Mouse (Mus musculus): ENCODE measurements around the gene Zfp385a. TPM values are rescaled to one million over a fixed set of nuclear protein-coding genes. Genes with fewer than 3 reads are reported as not detected.
A peak's percentile ranks its signal among the peaks of the same experiment; 100 is the strongest.

Gene Zfp385a
- 5.4 and 7.9 TPM in 2 replicates for total RNA-seq (2014; rRNA removed; ENCODE audit: low replicate concordance)
- polyA plus RNA-seq (2015; fragmentation: Nextera tagmentation; extraction: Ambion mirVana) = 4.5 and 5.5 TPM in 2 replicates

DNA sequence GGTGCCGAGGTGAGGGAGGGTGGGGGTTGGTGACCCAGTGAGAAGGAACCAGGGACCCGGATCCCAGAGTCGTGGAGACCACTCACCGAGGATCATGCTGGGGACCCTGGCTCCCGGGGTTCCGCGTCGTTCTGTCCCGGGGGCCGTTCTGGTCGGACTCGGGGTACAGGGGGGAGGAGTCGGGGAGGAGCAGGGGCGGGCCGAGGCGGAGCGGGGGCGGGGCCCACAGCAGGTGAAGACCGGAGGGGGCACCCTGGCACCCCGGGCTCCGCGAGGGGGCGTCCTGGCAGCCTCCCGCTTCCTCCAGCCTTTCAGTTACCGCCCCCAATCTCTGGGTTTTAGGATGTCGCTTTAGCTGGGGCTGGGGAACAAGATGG is at the start of gene Zfp385a:
Gene Zfp385a (minus strand): TSS at position 133 of the 377 bp plus-strand sequence.
- 1% methylated on average over 21 of the region's 26 CpGs for WGBS
- TF ChIP-seq CTCF (IDR thresholded peaks at IDR 0.05; ENCODE audit: low read depth) (no peak), EP300 (IDR thresholded peaks at IDR 0.05; ENCODE audit: low read depth) (no peak)
- no peak for DNase-seq (ENCODE audit: low spot score)
- peaks cover 37% of the 10 kb centered on the region for H3K27me3 ChIP-seq (ENCODE audit: control insufficient read depth, insufficient read depth, low read length)
- H3K4me1 ChIP-seq (ENCODE audit: control insufficient read depth, insufficient read depth) = no peaks in the 10 kb centered on the region
- peak; percentile 18; the same call in 1 of the 2 replicates for ATAC-seq (ENCODE audit: insufficient read depth, low read depth)
- H3K9me3 ChIP-seq (replicated peaks; ENCODE audit: control insufficient read depth, low read length) = no peaks in the 10 kb centered on the region
- peak within 1 kb of the TSS; percentile 75 for H3K4me2 ChIP-seq (ENCODE audit: low read depth, low read length)
- H3K27ac ChIP-seq (ENCODE audit: low read depth) = no peak within 1 kb of the TSS
- H3K4me3 ChIP-seq (ENCODE audit: low read depth, low read length) = peak within 1 kb of the TSS; percentile 52
- peaks cover 17% of the 10 kb centered on the region for H3K36me3 ChIP-seq (replicated peaks; ENCODE audit: control insufficient read depth, insufficient read depth, low read length)
- H3K9ac ChIP-seq (replicated peaks; ENCODE audit: low read depth, low read length) = no peak within 1 kb of the TSS

GRCm38 (mm10) chr15:103388556-103389145 is 48.8 kb upstream of the Zfp385a start:
- Histone ChIP-seq H3K36me3 (replicated peaks; ENCODE audit: control insufficient read depth, insufficient read depth, low read length) (no peaks in the 10 kb centered on the region), H3K4me2 (ENCODE audit: low read depth, low read length) (no peak overlapping the region), H3K27me3 (ENCODE audit: control insufficient read depth, insufficient read depth, low read length) (no peaks in the 10 kb centered on the region), H3K27ac (ENCODE audit: low read depth) (no peak overlapping the region), H3K4me1 (ENCODE audit: control insufficient read depth, insufficient read depth) (peaks cover 14% of the 10 kb centered on the region), H3K9ac (replicated peaks; ENCODE audit: low read depth, low read length) (no peak overlapping the region), H3K4me3 (ENCODE audit: low read depth, low read length) (no peak overlapping the region), H3K9me3 (replicated peaks; ENCODE audit: control insufficient read depth, low read length) (no peaks in the 10 kb centered on the region)
- TF ChIP-seq EP300 (IDR thresholded peaks at IDR 0.05; ENCODE audit: low read depth) = no peak
- TF ChIP-seq CTCF (IDR thresholded peaks at IDR 0.05; ENCODE audit: low read depth) = peak; percentile 90
- WGBS = 35% methylated on average over 4 of the region's 4 CpGs
- peak; percentile 78 for ATAC-seq (ENCODE audit: insufficient read depth, low read depth)
- DNase-seq (ENCODE audit: low spot score) = peak; percentile 82

DNA sequence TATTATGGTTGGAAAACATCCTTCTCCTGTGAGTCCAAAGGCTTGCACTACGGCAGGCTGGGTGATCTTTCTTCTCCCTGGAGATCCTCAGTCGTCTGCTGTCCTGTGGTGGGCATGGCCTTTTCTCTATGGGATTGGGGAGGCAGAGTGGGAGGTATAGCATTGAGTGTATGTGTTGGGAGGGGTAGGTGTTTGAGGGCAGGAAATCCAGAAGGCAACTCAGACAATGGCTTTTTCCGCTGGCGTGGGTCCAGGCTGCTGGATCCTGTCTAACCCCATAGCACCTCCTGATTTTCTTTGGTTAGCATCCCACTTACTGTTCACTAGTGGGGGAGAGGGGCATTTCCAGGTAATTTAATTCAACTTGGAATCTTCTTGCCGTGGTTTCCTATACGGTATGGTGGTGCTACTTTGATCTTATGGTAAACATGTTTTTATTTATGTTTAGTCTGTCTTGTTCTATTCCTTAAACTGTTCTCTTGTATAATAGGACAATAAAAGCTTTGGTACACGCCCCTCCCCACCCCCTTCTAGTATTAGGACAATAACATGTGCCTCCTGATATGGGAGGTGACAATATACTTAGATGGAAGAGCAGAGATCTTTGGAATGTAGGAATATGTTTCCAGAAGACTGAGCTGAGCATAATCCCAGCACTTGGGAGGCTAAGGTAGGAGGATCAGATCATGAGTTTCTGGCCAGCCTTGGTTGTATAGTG is 44.0 kb upstream of the Zfp385a start:
- Histone ChIP-seq H3K9ac (replicated peaks; ENCODE audit: low read depth, low read length) (no peak overlapping the region), H3K4me1 (ENCODE audit: control insufficient read depth, insufficient read depth) (peaks cover 33% of the 10 kb centered on the region), H3K4me3 (ENCODE audit: low read depth, low read length) (peak overlapping the region; percentile 20), H3K36me3 (replicated peaks; ENCODE audit: control insufficient read depth, insufficient read depth, low read length) (no peaks in the 10 kb centered on the region), H3K27me3 (ENCODE audit: control insufficient read depth, insufficient read depth, low read length) (no peaks in the 10 kb centered on the region), H3K4me2 (ENCODE audit: low read depth, low read length) (peak overlapping the region; percentile 13), H3K27ac (ENCODE audit: low read depth) (peak overlapping the region; percentile 82), H3K9me3 (replicated peaks; ENCODE audit: control insufficient read depth, low read length) (no peaks in the 10 kb centered on the region)
- no peak for DNase-seq (ENCODE audit: low spot score)
- no peak for TF ChIP-seq CTCF (IDR thresholded peaks at IDR 0.05; ENCODE audit: low read depth)
- 0 out of 2 replicates have a peak, but pooled peaks have one; percentile 51 for TF ChIP-seq EP300 (IDR thresholded peaks at IDR 0.05; ENCODE audit: low read depth)
- peak; percentile 45 for ATAC-seq (ENCODE audit: insufficient read depth, low read depth)
- WGBS = 63% methylated on average over 7 of the region's 7 CpGs

- H3K4me3 ChIP-seq (ENCODE audit: low read depth, low read length) = peak overlapping the region; percentile 20; the same call in 1 of the 2 replicates
- peak overlapping the region; percentile 82 for H3K27ac ChIP-seq (ENCODE audit: low read depth)
- TF ChIP-seq EP300 (IDR thresholded peaks at IDR 0.05; ENCODE audit: low read depth) (no peak), CTCF (IDR thresholded peaks at IDR 0.05; ENCODE audit: low read depth) (no peak)
- WGBS = 27% methylated on average over 5 of the region's 5 CpGs
- DNase-seq (ENCODE audit: low spot score) (peak; percentile 63), ATAC-seq (ENCODE audit: insufficient read depth, low read depth) (peak; percentile 64)
- H3K36me3 ChIP-seq (replicated peaks; ENCODE audit: control insufficient read depth, insufficient read depth, low read length) = no peaks in the 10 kb centered on the region
- H3K4me2 ChIP-seq (ENCODE audit: low read depth, low read length) = peak overlapping the region; percentile 13
- H3K4me1 ChIP-seq (ENCODE audit: control insufficient read depth, insufficient read depth) = peaks cover 43% of the 10 kb centered on the region
- H3K9ac ChIP-seq (replicated peaks; ENCODE audit: low read depth, low read length) = no peak overlapping the region
- H3K9me3 ChIP-seq (replicated peaks; ENCODE audit: control insufficient read depth, low read length) = no peaks in the 10 kb centered on the region
- H3K27me3 ChIP-seq (ENCODE audit: control insufficient read depth, insufficient read depth, low read length) = no peaks in the 10 kb centered on the region
Observed at GRCm38 (mm10) chr15:103382795-103383406, 43.0 kb upstream of the Zfp385a start.

- H3K4me2 ChIP-seq (ENCODE audit: low read depth, low read length) = no peak overlapping the region
- TF ChIP-seq CTCF (IDR thresholded peaks at IDR 0.05; ENCODE audit: low read depth) (no peak), EP300 (IDR thresholded peaks at IDR 0.05; ENCODE audit: low read depth) (no peak)
- H3K36me3 ChIP-seq (replicated peaks; ENCODE audit: control insufficient read depth, insufficient read depth, low read length) = no peaks in the 10 kb centered on the region
- ATAC-seq (ENCODE audit: insufficient read depth, low read depth) = no peak
- H3K9me3 ChIP-seq (replicated peaks; ENCODE audit: control insufficient read depth, low read length) = no peaks in the 10 kb centered on the region
- H3K4me1 ChIP-seq (ENCODE audit: control insufficient read depth, insufficient read depth) = peaks cover 50% of the 10 kb centered on the region
- H3K27me3 ChIP-seq (ENCODE audit: control insufficient read depth, insufficient read depth, low read length) = no peaks in the 10 kb centered on the region
- no peak overlapping the region for H3K4me3 ChIP-seq (ENCODE audit: low read depth, low read length)
- H3K9ac ChIP-seq (replicated peaks; ENCODE audit: low read depth, low read length) = no peak overlapping the region
- DNase-seq (ENCODE audit: low spot score) = no peak
- 62% methylated on average over 2 of the region's 2 CpGs for WGBS
- H3K27ac ChIP-seq (ENCODE audit: low read depth) = 0 out of 2 replicates have a peak overlapping the region, but pooled peaks have one; percentile 7
Observed at GRCm38 (mm10) chr15:103382075-103382474, 42.2 kb upstream of the Zfp385a start.

Data from heart, postnatal 0 days (tissue).